Mouse (Mus musculus) 3134 (cell line): ENCODE data around the gene Lrrc7.

Source experiments
- DNase-seq: peaks from one replicate; pipeline ENCODE4 v3.0.0-alpha.2; 2011; ENCODE audit warnings: low spot score; ENCODE audit not compliant: insufficient read length; ENCODE audit errors: extremely low read depth

Gene Lrrc7

GRCm38 (mm10) chr3:158077828-158078227 lies 484.2 kb downstream of the Lrrc7 start:
- DNase-seq, result no peak

DNA sequence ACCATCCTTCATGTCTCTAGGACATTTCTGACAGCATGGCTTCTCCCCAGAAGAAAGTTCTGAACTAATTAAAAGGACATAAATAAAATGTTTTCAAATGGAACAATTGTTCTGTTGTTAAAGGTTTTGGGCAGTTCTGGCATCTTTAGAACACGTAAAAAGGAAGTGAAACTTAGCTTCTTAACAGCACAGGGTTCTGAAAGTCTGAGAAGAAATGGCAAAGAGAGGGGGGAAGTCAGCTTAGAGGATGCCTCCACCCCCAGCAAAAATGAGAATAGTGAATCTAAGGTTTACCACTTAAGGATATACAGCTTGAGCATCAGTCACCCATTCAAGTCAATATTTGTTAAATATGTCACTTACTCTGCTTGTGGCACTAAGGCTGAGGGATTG lies 484.6 kb downstream of the Lrrc7 start:
- DNase-seq, result no peak

DNA sequence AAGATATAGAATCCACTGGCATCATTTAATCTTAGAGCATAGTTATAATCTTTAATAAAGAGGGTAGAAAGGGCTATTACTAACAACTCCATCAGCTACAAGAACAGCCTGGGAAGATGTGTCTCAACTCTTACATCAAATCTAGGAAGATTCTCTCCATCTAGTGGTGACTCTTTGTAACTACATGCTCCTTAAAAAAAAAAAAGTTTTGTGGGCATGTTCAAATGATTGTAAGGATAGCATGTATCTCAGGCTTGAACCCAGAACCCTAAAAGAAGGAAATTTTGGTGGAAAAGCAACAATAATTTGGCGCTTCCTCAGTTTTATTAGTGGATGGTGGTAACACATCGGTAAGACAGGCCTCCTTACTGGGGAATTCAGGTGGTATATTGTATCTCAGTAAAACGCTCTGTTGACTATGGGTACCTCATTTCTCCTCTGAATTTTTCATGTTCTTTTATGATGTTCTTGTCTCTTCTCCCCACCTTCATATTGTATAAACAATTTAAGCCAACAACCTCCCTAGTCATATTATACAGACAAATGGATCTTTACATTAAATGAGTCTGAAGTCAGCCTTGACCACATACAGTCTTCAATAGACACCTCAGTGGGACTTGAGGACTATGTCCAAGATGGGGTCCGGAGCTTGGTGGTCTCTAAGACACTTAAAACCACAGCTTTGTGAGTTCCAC lies 485.2 kb downstream of the Lrrc7 start:
- peak; percentile 13 for DNase-seq

GRCm38 (mm10) chr3:158075004-158075403 lies 487.0 kb downstream of the Lrrc7 start:
- DNase-seq, result no peak

GRCm38 (mm10) chr3:158068613-158069263 lies 493.3 kb downstream of the Lrrc7 start:
- DNase-seq, result no peak

DNA sequence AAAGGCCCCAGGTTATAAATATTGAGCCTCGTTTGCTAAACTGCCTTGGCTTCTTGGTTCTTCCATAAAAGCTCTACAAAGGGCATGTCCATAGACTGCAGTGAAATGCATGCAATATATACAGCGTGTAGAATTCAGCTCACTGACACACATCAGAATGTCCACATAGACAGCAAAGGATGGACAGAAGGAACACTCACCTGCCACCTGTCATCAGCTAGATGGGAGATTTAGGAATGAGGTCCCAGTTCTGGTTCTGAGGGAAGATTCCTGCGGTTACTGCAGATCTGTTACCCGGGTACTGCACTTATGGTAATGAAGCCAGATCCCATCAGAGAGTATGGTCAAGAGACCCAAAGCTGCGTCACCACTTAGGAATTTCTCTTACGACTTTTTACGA lies 494.1 kb downstream of the Lrrc7 start:
- DNase-seq, result peak; percentile 6

- DNase-seq, result no peak
Observed at GRCm38 (mm10) chr3:158065256-158065655, 496.8 kb downstream of the Lrrc7 start.

- no peak for DNase-seq
Observed at GRCm38 (mm10) chr3:158061811-158062523, 500.1 kb downstream of the Lrrc7 start.

DNA sequence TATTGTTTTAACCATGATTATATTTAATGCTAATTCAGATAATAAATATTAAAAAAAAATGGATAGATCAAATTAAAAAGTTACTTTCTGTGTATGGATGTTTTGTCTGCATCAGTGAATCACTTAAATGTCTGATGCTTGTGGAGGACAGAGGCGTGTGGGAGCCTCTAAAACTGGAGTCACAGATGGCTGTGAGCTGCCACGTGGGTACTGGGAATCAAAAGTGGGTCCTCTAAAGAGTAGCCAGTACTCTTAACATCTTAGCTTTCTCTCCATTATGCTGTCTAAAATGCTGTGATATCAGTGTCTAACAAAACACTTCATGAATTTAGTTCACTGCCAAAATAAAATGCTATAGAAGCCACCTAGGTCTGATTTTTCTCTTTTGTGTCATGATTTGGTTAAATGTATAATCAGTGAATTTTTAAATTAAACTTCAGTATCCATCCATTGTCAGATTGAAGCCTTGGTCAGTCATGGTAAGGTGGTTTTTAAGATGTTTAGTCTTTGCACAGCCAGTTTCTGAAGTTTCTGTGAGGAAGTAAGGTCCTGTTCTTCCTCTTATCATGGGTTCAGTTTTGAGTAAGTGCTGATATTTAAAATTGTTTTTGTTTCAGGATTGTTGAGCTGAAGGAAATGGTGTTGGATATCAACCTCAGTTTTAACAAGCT lies 501.3 kb downstream of the Lrrc7 start:
- DNase-seq, result no peak

DNA sequence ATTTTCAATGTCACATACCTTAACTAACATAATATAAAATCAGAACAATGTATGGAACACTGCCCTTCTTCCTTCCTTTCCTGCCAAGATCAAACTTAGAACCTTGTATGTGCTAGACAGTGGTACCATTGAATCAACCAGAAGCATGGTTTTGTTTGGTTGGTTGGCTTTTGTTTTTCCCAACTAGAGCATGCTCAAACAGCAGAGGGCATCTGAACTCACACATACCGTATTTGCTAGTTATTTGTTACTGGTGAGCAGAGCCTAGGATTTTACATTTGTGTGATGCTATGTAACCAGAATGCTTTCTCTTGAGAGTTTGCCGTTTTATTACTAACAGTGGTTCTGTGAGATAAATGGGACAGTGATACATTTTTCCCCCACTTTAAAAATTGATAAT lies 512.5 kb downstream of the Lrrc7 start:
- no peak for DNase-seq

DNA sequence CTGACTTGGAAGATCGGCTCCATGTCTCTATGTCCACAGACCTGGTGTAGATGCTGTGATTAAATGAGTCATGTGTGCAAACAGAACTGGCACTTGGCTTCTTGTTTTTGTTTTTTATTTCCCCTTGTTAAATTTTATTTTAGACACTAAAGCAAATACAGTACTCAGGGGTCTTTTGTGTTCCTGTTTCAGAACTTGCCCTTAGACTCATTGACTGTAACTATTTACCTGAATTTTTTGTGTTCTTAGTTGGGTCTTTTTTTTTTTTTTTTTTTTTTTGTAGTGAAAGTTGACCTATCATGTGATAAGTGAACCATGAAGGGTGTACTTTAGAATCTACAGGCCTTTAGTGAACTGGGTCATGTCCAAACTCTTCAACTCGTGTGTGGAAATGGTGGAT lies 521.3 kb downstream of the Lrrc7 start:
- no peak for DNase-seq

- no peak for DNase-seq
Observed at GRCm38 (mm10) chr3:158038106-158038505, 523.9 kb downstream of the Lrrc7 start.

- peak; percentile 92 for DNase-seq
Observed at GRCm38 (mm10) chr3:158036329-158036988, 525.6 kb downstream of the Lrrc7 start, which contains the start of the genes Srsf11 and Lrrc40. TSS of gene Srsf11 (minus strand) at chr3:158036639. TSS of gene Lrrc40 (plus strand) at chr3:158036662.

DNA sequence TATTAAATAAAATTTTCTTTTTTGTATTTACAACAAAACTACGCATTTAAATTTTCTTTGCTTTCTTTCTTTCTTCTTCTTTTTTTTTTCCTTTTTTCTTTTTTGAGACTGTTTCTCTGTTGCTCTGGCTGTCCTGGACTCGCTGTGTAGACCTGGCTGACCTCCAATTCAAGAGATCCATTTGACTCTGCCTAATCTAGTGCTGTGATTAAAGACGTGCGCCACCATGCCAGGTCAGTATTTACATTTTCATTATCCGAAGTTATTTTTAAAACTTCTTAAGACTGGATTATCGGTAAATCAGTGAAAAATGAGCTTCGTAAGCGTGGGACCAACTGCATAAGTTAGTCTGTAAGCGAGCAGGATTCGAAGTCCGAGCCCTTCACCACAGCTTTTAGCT lies 526.2 kb downstream of the Lrrc7 start:
- DNase-seq, result no peak
